Mouse (Mus musculus): Measurements from ENCODE around the gene Ccdc13. TPM values are rescaled to one million over a fixed set of nuclear protein-coding genes. Genes with fewer than 3 reads are reported as not detected.
A peak's percentile ranks its signal among the peaks of the same experiment; 100 is the strongest.

Ccdc13 gene
- total and polyA plus RNA-seq, 3 experiments = 0.25 TPM; not detected in 2

DNA sequence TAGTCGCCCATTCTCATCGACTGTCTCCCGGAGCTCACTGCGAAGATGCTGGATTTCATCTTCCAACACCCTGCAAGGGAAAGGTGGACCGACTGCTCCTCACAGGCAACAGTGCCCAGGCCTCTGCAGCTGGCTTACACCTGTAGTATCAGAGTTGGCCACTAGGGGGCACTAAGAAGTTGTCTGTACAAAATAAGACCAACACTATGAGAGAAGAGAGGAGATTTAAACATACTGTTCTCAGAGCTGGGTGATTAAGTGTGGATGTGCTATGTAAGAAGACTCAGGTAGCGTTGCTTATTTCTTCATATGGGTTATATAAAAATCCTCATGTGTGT is 8.3 kb downstream of the Ccdc13 start:
- dilution Hi-C loops (cut with MboI; ENCODE audit: extremely low pct_ligation_motif_present, extremely low pct_unique_long_range_greater_than_20kb, low sequenced_read_pairs) = no loop called here
- H3K27me3 ChIP-seq (replicated peaks) = peaks cover 15% of the 10 kb centered on the region
- H3K36me3 ChIP-seq (replicated peaks in 1 of 2; ENCODE audit: control insufficient read depth in 1 of 2, insufficient read depth in 1 of 2, low read length in 1 of 2) = no peaks in the 10 kb centered on the region
- H3K4me3 ChIP-seq (replicated peaks in 1 of 3; ENCODE audit: low read depth in 2 of 3, low read length in 2 of 3, poor library complexity in 1 of 3) = no peak overlapping the region
- TF ChIP-seq IRF4 (IDR thresholded peaks at IDR 0.05; ENCODE audit: low read depth, low read length) (no peak), MYC (IDR thresholded peaks at IDR 0.05; ENCODE audit: low read depth, low read length) (peak; percentile 33; the same call in 1 of the 2 replicates), ZKSCAN1 (IDR thresholded peaks at IDR 0.05; ENCODE audit: borderline replicate concordance, low read depth, low read length) (no peak), MAFK (IDR thresholded peaks at IDR 0.05; ENCODE audit: insufficient replicate concordance, low read length) (no peak), KAT2A (IDR thresholded peaks at IDR 0.05; ENCODE audit: insufficient replicate concordance, low read length) (no peak), E2F4 (IDR thresholded peaks at IDR 0.05; ENCODE audit: insufficient replicate concordance, low read depth, low read length) (no peak), CTCF (conservative IDR thresholded peaks at IDR 0.05 in 1 of 2, IDR thresholded peaks at IDR 0.05 in 1 of 2; ENCODE audit: low read depth in 2 of 2, low read length in 2 of 2) (peak; percentile 86 to 91), HCFC1 (IDR thresholded peaks at IDR 0.05; ENCODE audit: low read depth, low read length) (no peak), TBP (conservative IDR thresholded peaks at IDR 0.05; ENCODE audit: low read depth, low read length) (no peak), GABPA (IDR thresholded peaks at IDR 0.05; ENCODE audit: insufficient replicate concordance, low read depth, low read length) (no peak), RAD21 (IDR thresholded peaks at IDR 0.05; ENCODE audit: low read depth, low read length) (peak; percentile 79), POLR2AphosphoS2 (IDR thresholded peaks at IDR 0.05; ENCODE audit: low read depth, low read length) (no peak), MEF2A (IDR thresholded peaks at IDR 0.05; ENCODE audit: borderline replicate concordance, low read depth, low read length) (no peak), SMC3 (IDR thresholded peaks at IDR 0.05; ENCODE audit: low read depth, low read length) (peak; percentile 73), BHLHE40 (IDR thresholded peaks at IDR 0.05; ENCODE audit: low read depth, low read length) (no peak), PAX5 (IDR thresholded peaks at IDR 0.05; ENCODE audit: low read length) (no peak)
- H3K9me3 ChIP-seq (replicated peaks; ENCODE audit: low read length) = peaks cover 6% of the 10 kb centered on the region
- H3K4me2 ChIP-seq (ENCODE audit: insufficient read depth, low read depth, poor library complexity, severe bottlenecking) = no peak overlapping the region
- no peaks in the 10 kb centered on the region for H3K79me2 ChIP-seq (replicated peaks; ENCODE audit: control insufficient read depth, extremely low read depth, insufficient read depth, poor library complexity, severe bottlenecking)
- in situ Hi-C loops (cut with MboI; ENCODE audit: low pct_ligation_motif_present, low pct_unique_long_range_greater_than_20kb, low sequenced_read_pairs) = loop anchor here (5.0 to 25.0 kb wide), 2 partner anchors 151 to 344 kb away; partner anchors contain the start of gene Cck
- no peak overlapping the region for H3K9ac ChIP-seq (ENCODE audit: insufficient read depth, low read depth)
- H3K27ac ChIP-seq (ENCODE audit: insufficient read depth, low read depth) = no peak overlapping the region
- peak; percentile 74 for DNase-seq (ENCODE audit: extremely low read depth)
- H3K4me1 ChIP-seq (ENCODE audit: control insufficient read depth in 1 of 2, insufficient read depth in 2 of 2) = peaks cover 0 to 3% of the 10 kb centered on the region in 2 experiments; a peak in 2 of 4 replicates

DNA sequence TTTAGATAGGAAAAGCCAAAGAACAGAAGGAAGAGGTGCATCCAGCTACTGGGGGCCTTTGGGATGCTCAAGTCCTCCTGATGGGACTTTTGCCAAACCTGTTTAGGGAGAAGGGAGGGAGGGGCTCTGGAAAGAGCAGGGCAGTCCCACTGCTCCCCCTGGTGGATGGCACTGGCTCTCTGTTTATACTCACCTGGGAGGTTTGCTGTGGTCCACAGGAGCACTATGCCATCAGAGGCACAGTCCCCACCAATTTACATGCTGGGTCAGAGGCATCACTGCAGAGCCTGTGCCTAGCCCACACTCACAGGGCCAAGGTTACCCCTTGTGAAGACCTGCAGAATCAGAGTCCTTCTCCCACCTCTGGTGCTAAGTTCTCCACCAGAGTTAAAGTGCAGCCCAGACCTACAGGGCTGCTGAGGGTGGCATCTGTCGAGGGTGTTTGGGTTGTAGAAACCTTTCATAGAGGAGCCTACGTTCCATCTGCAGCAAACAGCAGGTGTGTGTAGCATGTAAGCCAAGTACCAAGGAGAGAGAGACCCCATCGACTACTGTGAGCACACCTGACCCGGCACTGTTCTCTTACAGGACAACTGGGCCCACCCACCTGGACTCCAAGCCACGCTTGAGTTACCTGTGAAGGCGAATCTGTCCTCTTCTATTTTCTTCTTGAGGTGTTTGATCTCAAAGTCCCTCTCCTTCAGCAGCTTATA is 8.9 kb downstream of the Ccdc13 start:
- Histone ChIP-seq H3K27ac (ENCODE audit: insufficient read depth, low read depth) (no peak overlapping the region), H3K4me1 (ENCODE audit: control insufficient read depth in 1 of 2, insufficient read depth in 2 of 2) (peaks cover 0 to 3% of the 10 kb centered on the region in 2 experiments; a peak in 2 of 4 replicates), H3K27me3 (replicated peaks) (peaks cover 15% of the 10 kb centered on the region), H3K36me3 (replicated peaks in 1 of 2; ENCODE audit: control insufficient read depth in 1 of 2, insufficient read depth in 1 of 2, low read length in 1 of 2) (no peaks in the 10 kb centered on the region), H3K79me2 (replicated peaks; ENCODE audit: control insufficient read depth, extremely low read depth, insufficient read depth, poor library complexity, severe bottlenecking) (no peaks in the 10 kb centered on the region), H3K9ac (ENCODE audit: insufficient read depth, low read depth) (no peak overlapping the region), H3K4me3 (replicated peaks in 1 of 3; ENCODE audit: low read depth in 2 of 3, low read length in 2 of 3, poor library complexity in 1 of 3) (no peak overlapping the region), H3K4me2 (ENCODE audit: insufficient read depth, low read depth, poor library complexity, severe bottlenecking) (no peak overlapping the region), H3K9me3 (replicated peaks; ENCODE audit: low read length) (peaks cover under 1% of the 10 kb centered on the region)
- dilution Hi-C loops (cut with MboI; ENCODE audit: extremely low pct_ligation_motif_present, extremely low pct_unique_long_range_greater_than_20kb, low sequenced_read_pairs) (no loop called here), in situ Hi-C loops (cut with MboI; ENCODE audit: low pct_ligation_motif_present, low pct_unique_long_range_greater_than_20kb, low sequenced_read_pairs) (loop anchor here (5.0 to 25.0 kb wide), 2 partner anchors 152 to 343 kb away; partner anchors contain the start of gene Cck)
- DNase-seq (ENCODE audit: extremely low read depth) = peak; percentile 24
- TF ChIP-seq MAZ (IDR thresholded peaks at IDR 0.05; ENCODE audit: low read depth, low read length) = peak; percentile 62; the same call in 1 of the 2 replicates
- peak; percentile 53 for TF ChIP-seq RAD21 (IDR thresholded peaks at IDR 0.05; ENCODE audit: low read depth, low read length)
- no peak for TF ChIP-seq ZC3H11A (IDR thresholded peaks at IDR 0.05; ENCODE audit: low read depth, low read length)
- TF ChIP-seq MXI1 (IDR thresholded peaks at IDR 0.05; ENCODE audit: low read depth, low read length) = no peak
- no peak for TF ChIP-seq ZNF384 (IDR thresholded peaks at IDR 0.05; ENCODE audit: low read depth, low read length)
- no peak for TF ChIP-seq MAX (IDR thresholded peaks at IDR 0.05; ENCODE audit: low read length)
- no peak for TF ChIP-seq PAX5 (IDR thresholded peaks at IDR 0.05; ENCODE audit: low read length)
- peak; percentile 62 for TF ChIP-seq SMC3 (IDR thresholded peaks at IDR 0.05; ENCODE audit: low read depth, low read length)
- peak; percentile 45 to 75; a peak in 3 of 4 replicates for TF ChIP-seq CTCF (conservative IDR thresholded peaks at IDR 0.05 in 1 of 2, IDR thresholded peaks at IDR 0.05 in 1 of 2; ENCODE audit: low read depth in 2 of 2, low read length in 2 of 2)
- no peak for TF ChIP-seq USF2 (conservative IDR thresholded peaks at IDR 0.05; ENCODE audit: low read depth, low read length)
